Mouse (Mus musculus): Measurements from ENCODE around the gene Atxn1.
A peak's percentile ranks its signal among the peaks of the same experiment; 100 is the strongest.

Atxn1 gene

DNA sequence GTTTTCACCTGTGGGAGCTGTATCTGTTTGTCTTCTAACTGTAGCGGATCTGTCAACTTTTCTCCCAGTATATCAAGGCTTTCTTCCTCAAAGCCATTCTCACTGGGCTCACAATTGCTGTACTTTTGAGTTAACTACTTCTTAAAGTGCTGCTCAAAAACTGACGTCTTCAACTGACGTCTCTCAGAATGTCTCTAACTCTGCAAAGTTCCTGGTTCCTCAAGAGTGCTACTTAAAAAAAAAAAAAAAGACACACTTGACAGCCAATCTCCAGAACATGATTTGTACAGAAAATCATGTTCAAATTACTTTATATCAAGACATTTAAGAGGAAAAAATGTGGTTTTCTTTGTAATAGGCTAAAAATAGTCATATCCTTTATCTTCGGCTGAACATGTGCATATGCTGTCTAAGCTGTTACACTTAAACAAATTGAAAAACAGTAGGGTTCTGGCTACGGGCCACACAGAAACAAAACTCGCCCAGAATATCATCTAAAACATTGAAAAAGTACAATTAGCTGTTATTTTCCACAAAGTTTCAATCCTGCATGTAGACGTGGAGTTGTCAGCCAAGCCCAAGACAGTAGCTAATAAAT, 249.1 kb downstream of the Atxn1 start:
- DNase-seq, result peak; percentile 42

DNA sequence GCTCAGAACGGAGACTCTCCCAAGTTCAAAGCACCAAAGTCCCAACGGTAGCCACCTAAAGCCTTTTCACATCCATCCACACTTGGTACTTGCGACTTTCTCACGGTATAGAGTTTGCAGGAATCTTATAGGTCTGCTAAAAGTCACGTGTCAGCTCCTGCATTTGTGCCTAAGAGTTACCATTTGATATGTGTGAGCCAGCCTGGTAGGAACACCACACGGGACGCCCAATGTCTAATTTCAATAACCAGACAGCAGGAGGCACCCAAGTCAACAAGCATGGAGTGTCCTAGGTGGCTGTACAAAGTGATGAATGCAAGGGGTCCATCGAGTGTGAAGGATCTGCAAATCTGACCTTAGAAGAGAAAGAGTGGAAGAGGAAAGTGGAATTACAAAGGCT, 254.8 kb downstream of the Atxn1 start:
- DNase-seq, result peak; percentile 64

DNA sequence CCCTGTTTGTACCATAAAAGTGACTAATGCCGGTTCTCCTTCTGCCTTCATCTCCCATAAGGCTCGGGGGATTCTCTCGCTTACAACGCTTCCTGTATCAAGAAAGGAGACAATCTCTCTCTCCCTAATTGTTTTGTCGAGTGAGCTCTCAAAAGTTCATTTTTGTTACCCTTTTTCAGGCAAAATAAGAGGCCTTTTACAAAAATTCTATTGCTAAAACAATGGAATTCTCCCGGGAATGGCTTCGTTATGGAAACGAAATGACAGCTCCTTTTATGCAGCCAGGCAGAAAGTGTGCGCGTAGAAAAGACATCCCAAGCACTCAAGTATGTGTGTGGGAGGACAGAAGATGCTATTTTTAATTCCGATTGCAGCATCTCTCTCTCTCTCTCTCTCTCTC, 255.4 kb downstream of the Atxn1 start:
- DNase-seq, result peak; percentile 45

DNA sequence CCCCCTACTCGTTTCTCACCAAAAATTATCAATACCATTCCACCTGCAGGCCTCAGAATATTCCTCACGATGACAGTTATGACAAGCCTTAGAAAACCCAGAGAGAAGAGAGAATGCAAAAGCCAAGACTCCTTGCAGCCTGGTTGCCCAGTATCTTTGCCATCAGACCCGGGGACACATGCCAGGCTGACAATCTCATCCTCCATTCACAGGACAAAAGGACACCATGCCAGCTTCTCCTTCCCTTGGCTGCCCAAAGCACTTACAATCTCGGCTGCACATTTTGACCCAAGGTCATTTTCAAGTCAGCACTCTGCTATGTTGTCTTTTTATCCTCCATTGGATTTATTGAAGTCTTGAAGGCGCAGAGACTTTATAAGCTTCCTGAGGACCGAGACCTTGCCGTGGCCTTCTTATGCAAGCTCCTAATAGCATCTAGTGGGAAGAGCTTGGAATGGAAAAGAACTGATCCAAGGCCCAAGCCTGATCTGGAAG, 263.5 kb downstream of the Atxn1 start:
- DNase-seq, result peak; percentile 86

DNA sequence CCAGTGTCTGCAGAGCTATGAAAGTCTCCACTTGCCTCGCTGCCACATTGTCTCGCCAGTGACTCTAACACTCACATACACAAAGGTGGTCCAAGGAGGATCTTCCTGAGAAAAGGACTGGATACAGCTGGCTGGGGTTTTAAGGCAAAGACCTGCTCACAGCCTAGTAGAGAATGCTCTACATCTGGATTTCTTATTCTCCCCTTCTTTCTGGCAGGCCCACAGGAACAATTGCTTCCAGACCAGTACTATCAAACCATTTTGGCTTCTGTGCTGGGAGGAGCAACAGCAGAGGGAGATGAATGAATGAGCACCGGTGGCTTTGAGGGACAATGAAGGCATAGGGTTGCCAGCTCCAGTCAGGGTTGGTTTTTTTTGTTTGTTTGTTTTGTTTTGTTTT, 265.8 kb downstream of the Atxn1 start:
- peak; percentile 76 for DNase-seq

DNA sequence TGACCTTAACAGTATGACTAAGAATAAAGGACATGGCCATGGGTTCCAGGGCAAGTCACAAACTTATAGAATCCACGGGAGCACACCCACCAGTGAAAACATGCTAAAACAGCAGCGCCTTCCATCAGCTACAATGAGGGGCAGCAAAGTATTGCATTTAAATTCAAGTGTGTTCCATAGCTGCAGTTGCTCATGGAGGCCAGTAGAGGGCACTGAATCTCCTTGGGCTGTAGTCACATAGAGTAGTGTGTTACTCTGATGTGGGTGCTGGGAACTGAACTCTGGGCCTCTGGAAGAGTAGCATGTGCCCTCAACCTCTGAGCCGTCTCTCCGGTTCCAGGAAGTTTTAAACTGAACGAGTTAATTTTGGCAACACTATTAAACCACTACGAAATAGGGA, 268.8 kb downstream of the Atxn1 start:
- no peak for DNase-seq

DNA sequence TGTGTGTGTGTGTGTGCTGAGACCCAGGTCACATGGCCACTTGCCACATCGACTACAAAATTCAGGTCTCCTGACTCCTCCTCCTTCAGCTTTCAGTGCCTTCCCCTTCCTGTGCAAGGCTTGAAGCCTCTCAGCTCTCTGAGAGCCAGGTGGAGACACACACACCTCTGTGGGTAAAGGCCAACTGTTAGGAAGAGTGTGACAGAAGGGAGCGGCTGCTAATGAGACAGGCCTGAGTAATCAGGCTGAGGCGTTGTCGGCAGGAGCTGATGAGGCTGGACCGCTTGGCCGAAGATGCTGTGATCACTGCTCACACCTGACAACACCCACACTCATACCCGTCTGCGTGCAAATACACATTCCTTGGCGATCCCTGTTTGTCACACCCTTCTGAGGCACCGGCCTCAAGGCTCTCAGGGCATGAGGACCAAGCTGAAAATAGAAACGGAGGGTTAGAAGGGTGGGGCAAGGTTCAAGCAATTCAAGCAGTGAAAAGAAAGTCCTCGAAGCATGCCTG, 269.8 kb downstream of the Atxn1 start:
- no peak for DNase-seq

DNA sequence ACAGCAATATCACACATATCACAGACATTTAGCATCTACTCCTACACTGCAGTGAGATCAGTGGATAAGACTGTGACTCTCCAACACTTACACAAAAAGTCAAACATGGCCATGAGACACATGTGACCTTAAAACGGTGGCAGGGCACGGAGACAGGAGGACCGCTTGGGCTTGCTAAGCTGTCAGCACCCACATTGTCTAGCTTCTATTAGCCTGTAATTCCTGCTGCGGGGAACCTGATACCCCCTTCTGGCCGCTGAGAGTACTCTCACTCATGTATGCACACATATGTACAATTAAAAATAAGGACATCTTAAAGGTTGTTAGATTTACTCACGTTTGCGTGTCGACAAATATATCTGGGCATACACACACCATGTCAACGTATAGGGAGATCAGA, 270.9 kb downstream of the Atxn1 start:
- DNase-seq, result no peak

DNA sequence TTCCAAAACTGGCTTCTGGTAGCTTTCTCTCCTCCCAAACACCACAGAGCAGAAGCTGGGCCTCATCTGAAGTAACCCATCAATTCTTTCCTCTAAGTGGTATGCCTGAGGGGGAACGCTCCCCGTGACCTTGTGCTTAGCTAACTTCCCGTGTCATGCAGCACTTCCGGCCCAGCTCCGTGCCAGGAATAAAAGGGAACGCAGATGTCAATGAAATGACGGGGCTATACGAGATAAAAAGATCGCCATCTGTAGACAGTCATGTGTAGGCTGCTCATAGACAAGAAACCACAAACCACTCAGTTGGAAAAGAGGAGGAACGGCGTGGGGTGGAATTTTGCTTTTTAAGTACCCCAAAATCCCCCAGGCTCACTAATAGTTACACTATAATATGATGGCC, 271.3 kb downstream of the Atxn1 start:
- peak; percentile 97 for DNase-seq

DNA sequence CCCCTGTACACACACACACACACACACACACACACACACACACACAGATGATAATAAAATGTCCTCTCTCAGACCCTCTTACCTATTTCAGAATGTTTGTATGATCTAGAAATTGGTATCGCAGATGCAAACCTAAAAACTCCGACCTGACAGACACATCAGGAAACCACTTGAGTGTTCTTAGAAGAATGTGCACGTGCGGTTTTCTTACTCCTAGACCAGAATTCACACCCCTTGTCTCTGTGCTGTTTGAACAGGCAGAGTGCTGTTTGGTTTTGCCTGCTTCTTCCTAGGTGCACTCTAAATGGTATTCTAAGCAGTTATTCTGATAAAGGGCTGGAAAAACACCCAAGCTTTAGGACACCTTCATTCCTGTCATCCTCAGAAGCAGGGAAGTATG, 271.7 kb downstream of the Atxn1 start:
- no peak for DNase-seq

DNA sequence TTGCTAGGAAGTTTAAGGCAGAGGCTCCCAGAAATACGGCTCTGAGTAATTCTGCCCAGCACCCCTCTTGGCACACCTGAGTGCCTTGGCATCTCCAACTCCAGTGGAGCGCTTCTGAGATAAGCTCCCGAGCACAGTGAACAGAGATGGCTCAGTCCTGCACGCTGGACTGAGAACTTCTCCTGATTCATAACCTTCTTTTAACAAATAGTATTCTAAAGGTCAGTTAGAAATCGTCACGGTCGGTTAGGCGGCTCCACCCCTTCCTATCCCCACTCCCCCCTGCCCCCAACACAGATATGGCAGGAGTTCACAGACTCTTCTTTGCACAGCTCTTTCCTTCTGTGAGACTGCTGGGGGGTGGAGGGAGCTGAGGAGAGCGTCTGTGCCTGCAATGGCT, 272.4 kb downstream of the Atxn1 start:
- DNase-seq, result peak; percentile 91

DNA sequence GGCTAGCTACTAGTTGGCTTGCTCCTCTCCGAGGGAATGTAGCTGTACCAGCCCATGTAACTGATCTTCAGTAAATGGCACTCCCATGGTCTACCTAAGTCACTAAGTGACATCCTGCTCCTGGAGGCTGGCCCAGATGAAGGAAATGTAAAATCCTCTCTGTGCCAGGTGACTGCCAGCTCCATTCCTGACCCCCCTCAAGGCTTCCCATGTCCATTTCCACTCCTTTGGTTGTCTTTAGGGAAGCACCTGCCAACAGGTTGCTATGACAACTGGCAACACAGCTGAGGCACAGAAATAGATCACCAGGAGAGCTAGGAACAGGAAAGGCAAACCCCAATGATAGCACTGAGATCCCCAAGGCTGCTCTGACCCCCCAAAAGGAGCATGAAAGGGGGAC, 274.4 kb downstream of the Atxn1 start:
- DNase-seq, result peak; percentile 90

DNA sequence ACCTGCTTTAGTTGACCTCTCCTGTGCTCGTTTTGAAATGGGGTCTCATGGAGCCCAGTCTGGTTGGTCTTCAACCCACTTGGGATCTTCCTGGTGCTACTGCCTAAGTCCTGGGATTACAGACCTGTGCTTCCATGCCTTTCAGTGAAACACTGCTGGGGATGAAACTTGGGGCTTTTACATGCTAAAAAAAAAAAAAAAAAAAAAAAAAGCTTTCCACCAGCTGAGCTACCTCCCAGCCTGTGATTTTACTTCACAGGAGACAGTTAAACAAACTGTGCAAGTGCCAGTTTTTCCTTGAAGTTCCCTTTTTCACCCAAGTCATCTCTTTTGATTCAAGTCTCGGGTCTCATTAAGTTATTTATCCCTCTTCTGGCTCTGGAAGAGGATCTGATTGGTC, 275.9 kb downstream of the Atxn1 start:
- DNase-seq, result no peak

DNA sequence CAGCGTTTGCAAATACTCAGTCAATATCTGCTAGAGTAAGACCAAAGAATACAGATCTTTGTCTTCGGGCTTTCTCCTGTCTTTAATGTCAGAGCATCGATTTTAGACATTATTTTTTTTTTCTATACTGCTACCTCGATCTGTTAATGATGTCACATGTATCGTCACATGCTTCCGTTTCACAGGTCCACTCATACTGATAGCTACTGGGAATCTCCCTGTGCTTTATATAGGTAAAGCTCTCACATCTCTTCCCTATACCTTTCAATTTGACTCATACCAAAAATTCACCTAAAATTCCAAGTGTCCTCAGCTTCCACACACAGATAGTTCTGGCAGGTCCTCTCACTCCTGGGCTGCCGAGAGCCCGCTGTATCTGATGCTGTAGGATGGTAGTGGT, 277.2 kb downstream of the Atxn1 start:
- no peak for DNase-seq

DNA sequence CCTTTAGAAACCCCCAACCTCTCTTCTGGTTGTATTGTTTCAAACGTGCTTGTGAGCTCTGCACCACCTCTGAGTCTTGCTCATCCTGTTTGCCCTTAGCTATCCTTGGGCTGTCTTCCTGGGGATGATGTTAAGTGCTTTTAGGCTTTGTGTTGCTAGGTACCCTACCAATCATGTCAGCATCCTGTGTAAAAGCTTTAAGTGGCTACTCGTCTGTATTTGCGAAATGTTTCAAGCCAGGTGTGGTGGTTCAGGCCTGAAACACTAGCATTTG, 278.6 kb downstream of the Atxn1 start:
- DNase-seq, result no peak

DNA sequence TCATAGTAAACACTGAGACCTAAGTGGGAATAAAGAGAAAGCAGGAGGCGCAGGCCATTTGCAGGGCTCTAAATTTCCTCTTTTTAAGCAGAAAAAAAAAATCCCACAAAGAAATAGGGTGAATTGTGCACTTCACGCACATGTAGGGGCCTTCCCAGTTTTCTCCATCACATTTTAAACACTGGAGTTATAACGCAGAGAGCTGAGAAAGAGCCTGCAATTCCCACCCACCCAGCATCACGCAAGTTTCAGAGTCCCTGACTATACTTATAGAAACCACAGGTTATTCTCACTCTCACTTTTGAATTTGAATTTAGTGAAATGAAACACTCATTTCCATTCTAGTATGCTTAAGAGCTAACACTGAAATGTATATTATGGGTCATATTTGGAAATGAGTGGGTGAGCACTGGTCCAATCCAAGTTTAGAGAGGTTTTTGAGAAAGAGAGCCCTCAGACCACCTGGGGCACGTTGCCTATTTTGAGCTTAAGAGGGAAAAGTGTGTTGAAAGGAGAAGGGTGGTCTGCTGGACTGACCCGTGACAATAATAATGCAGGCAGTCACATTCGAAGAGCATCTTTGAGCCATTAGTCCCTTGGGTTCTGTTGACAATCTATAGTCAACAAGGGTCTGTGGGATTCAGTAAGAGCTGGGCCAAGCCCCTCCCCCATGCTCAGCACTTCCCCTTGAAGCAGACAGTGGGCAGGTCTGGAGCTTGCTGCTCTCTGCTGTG, 279.1 kb downstream of the Atxn1 start:
- no peak for DNase-seq

DNA sequence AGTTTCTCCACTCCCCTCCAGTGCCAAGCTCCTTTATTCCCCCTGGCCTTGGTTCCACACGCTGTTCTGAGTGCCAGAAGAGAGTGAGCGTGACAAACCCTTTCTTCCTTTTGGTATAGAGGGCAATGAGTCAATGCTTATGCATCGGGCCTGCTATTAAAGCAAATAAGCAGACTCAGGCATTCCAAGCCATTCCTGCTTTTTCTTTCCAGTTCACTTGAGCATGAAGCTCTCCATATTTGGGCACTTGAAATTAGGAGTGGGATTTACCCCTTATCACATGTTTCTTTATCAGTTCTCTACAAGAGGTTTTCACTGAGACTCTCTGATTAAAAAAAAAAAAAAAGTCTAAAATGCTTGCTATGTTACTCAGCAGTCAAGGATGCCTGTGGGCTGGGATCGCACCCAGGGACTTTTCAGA, 279.9 kb downstream of the Atxn1 start:
- no peak for DNase-seq

DNA sequence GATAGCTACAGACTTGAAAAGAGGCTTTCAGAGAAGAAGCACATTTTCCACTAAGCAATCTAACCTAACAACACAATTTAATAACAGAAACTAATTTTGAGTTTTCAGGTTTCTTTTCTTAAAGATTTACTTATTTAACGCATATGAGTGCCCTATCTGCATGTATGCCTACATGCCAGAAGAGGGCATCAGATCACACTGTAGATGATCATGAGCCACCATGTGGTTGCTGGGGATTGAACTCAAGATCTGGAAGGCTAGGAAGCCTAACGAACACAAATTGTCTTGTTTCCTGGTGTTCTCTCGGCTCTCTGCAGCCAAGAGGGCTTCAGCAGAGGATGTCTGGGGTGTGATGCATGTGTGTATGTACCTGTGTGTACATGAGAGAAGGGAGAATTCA, 280.8 kb downstream of the Atxn1 start:
- no peak for DNase-seq

DNA sequence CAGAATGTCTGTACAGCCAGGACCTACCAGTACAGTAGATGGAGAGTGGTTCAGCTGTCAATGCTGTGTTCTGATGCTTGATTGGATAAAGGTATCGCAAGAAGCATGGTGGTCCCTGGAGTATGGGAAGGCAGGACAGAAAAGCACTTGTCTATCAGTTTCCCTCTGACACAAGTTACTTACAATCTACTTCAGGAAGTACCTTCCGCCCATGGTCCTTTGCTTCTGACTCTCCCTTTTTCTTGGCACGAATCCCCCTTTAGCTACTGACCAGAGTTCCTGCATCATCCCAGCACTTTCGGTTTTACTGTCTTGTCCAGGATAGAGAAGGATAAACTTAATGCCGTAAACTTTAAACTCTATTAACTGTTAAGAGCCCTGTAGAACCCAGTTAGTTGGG, 283.6 kb downstream of the Atxn1 start:
- peak; percentile 96 for DNase-seq

DNA sequence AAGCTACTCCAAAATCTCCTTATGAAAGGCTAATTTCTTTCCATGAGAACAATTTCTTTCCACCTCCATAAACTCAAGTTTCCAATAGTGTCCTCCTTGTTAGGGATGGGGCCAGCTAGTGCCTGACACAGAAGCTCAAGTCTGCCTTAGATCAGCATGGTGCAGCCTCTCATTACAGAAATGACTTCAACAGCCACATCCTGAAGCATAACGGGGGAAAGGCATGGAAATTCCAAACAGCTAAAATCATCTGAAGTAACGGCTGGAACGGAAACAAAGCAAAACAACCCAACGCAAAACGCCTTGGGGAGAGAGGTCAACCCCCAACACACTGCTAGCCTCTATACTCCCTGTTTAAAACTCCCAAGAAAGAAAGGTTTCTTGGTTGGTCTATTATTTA, 284.2 kb downstream of the Atxn1 start:
- peak; percentile 96 for DNase-seq

DNA sequence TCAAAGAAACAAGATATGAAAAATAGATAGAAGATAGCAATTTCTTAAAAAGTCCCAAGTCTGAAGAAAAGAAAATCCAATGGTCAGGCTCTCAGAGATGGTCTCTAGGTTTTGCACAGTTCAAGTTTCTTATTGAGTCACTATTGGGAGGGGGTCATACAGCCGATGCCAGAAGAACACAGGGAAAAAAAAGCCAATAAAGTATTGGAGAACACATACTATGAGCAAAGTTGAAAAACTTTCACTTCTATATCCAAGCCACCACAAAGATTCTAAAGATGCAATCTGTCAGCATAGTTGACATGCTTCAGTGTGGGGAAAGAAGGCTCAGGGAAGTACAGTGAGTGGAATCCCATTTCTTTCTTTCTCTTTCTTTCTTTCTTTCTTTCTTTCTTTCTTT, 285.7 kb downstream of the Atxn1 start:
- no peak for DNase-seq

DNA sequence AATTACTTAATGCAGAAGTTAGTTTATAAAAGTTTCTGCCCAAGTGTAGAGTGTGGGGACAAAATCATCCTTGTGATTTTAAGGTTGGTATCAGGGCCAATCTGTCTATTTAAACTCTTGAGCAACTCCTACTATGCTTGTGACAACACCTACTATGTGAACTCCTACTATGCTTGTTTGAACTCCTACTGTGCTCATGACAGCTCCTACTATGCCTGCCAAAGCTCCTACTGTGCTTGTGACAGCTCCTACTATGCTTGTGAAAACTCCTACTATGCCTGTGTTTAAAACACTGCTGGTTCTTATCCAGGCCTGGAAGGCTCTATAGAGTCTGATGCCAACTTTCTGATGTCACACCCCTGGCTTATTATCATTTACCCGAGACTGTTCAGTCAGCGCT, 292.2 kb downstream of the Atxn1 start:
- no peak for DNase-seq

DNA sequence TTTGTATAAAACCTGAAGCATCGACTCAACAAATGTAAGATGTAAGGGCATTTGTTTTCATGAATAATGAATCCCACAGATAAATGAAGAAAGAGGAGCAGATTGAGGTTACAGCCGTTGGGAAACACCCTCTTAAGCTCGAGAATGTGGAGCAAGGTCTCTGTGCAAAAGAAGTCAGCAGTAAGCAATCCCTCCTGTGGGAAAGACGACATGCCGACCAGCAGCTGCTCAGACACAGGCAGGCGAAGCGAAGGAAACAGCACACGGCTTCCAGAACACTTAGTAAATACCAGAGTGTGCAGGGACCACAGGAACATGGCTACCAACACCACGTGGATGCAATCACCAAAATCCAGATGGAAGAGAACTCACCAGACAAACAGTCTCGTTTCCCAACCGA, 294.8 kb downstream of the Atxn1 start:
- no peak for DNase-seq

DNA sequence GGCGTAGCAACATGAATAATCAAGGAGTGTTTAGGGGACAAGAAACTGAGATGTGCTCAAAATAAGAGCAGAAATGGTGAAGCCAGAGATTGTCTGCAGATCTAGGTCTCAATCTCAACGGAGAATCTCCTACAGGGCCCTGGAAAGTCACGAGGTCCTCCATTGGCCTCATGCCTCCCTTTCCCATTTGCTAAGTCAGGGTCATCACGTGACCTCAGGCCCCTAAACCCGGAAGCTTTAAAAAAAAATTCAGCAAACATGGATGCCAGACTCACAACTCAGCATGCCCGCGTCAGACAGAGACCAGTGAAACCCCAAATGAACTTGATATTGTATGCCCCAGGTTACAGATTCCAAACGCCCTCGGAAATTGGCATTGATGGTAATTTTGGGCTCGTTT, 302.0 kb downstream of the Atxn1 start:
- DNase-seq, result no peak

DNA sequence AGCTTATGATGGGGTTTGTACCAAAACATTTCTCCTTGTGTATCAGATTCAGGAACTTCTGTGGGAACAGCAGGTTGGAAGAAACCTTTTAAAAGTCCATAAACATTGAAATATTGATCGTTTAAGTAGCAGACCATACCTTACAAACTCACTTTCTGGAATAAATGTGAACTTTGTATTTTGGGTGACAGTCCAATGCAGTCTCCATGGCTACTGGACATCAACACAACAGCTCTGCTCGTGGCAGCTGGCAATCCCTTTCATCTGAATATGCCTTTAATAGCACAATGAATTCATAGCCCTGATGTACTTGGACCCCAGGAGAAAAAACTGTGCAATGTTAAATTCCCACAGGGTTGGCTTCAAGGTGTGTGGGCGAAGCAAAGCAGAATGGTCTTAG, 302.6 kb downstream of the Atxn1 start:
- no peak for DNase-seq
